In genomic region chr2:65237116-65237515, GRCm38 (mm10) we compare ENCODE assay signal across 8 mouse cellular contexts. TPM values are rescaled to one million over a fixed set of nuclear protein-coding genes. Genes with fewer than 3 reads are reported as not detected.
DNase-seq lines count a peak whose midpoint lies in the region; ATAC-seq and TF ChIP-seq lines count a peak whose summit lies in the region.

No protein-coding gene starts in this region.

- H3K9ac ChIP-seq in heart, embryonic 12.5 days, result no peak overlapping the region
- H3K9ac ChIP-seq in forebrain, embryonic 14.5 days (ENCODE audit: low read length), result no peak overlapping the region
- no peak overlapping the region for H3K9ac ChIP-seq in liver, embryonic 14.5 days (replicated peaks)

- TF ChIP-seq CTCF in C2C12 (IDR thresholded peaks at IDR 0.05; ENCODE audit: control insufficient read depth, insufficient read depth, insufficient read length), result no peak
- TF ChIP-seq CTCF in liver, embryonic 14.5 days (IDR thresholded peaks at IDR 0.05; ENCODE audit: low read depth), result no peak

- no peak for ATAC-seq in heart, embryonic 12.5 days (ENCODE audit: insufficient number of reproducible peaks, low FRiP score)
- ATAC-seq in forebrain, embryonic 14.5 days, result no peak
- ATAC-seq in liver, embryonic 14.5 days (ENCODE audit: insufficient read depth), result no peak

- WGBS in heart, embryonic 12.5 days, result 63% methylated on average over 8 of the region's 8 CpGs
- 62% methylated on average over 8 of the region's 8 CpGs for WGBS in forebrain, embryonic 14.5 days
- 50% methylated on average over 8 of the region's 8 CpGs for WGBS in liver, embryonic 14.5 days (ENCODE audit: insufficient replicate concordance)

- peaks cover 61% of the 10 kb centered on the region for H3K79me2 ChIP-seq in C2C12 (ENCODE audit: control insufficient read depth, insufficient read depth)

- H3ac ChIP-seq in C2C12 (ENCODE audit: control insufficient read depth, insufficient read length, low read depth), result peak overlapping the region; percentile 39

- no peak overlapping the region for H3K27ac ChIP-seq in heart, embryonic 12.5 days (ENCODE audit: poor library complexity, severe bottlenecking)
- no peak overlapping the region for H3K27ac ChIP-seq in forebrain, embryonic 14.5 days (ENCODE audit: low read depth, low read length)
- H3K27ac ChIP-seq in liver, embryonic 14.5 days, result no peak overlapping the region

- H3K79me3 ChIP-seq in C2C12 (ENCODE audit: low read depth), result peaks cover 55% of the 10 kb centered on the region

- H3K4me1 ChIP-seq in heart, embryonic 12.5 days (replicated peaks), result peaks cover 19% of the 10 kb centered on the region
- H3K4me1 ChIP-seq in forebrain, embryonic 14.5 days (ENCODE audit: control insufficient read depth, insufficient read depth, low read length), result no peaks in the 10 kb centered on the region
- no peaks in the 10 kb centered on the region for H3K4me1 ChIP-seq in liver, embryonic 14.5 days (replicated peaks; ENCODE audit: control insufficient read depth in 2 of 2, insufficient read depth in 2 of 2, low read length in 1 of 2)

- H3K9me3 ChIP-seq in heart, embryonic 12.5 days (replicated peaks), result no peaks in the 10 kb centered on the region
- no peaks in the 10 kb centered on the region for H3K9me3 ChIP-seq in forebrain, embryonic 14.5 days (replicated peaks; ENCODE audit: control insufficient read depth, low read length)
- no peaks in the 10 kb centered on the region for H3K9me3 ChIP-seq in liver, embryonic 14.5 days (ENCODE audit: control insufficient read depth, low read length)

- DNase-seq in heart, postnatal 4 days, result no peak
- DNase-seq in forebrain, embryonic 14.5 days (ENCODE audit: low spot score), result peak; percentile 11
- DNase-seq in liver, embryonic 14.5 days (ENCODE audit: low read depth in 3 of 3, low spot score in 3 of 3), result no peak
- DNase-seq in embryo, embryonic 10 days (ENCODE audit: low spot score), result no peak
- DNase-seq in gastrocnemius, postnatal 10 days, result no peak
- DNase-seq in cerebellum, postnatal 10 days, result no peak

- no peaks in the 10 kb centered on the region for H3K36me3 ChIP-seq in heart, embryonic 12.5 days
- peaks cover 5% of the 10 kb centered on the region for H3K36me3 ChIP-seq in C2C12 (ENCODE audit: control insufficient read depth, insufficient read depth)
- no peaks in the 10 kb centered on the region for H3K36me3 ChIP-seq in forebrain, embryonic 14.5 days (ENCODE audit: control insufficient read depth, insufficient read depth, low read length)
- no peaks in the 10 kb centered on the region for H3K36me3 ChIP-seq in liver, embryonic 14.5 days (replicated peaks; ENCODE audit: control insufficient read depth, insufficient read depth, low read depth)

- H3K27me3 ChIP-seq in heart, embryonic 12.5 days (replicated peaks), result no peaks in the 10 kb centered on the region
- no peaks in the 10 kb centered on the region for H3K27me3 ChIP-seq in C2C12 (ENCODE audit: control insufficient read depth, insufficient read depth, insufficient read length)
- H3K27me3 ChIP-seq in forebrain, embryonic 14.5 days (replicated peaks; ENCODE audit: control insufficient read depth, insufficient read depth, low read length), result 0 out of 2 replicates have a peak, but pooled peaks cover 6% of the 10 kb centered on the region
- peaks cover 23% of the 10 kb centered on the region for H3K27me3 ChIP-seq in liver, embryonic 14.5 days (ENCODE audit: control insufficient read depth, insufficient read depth, low read length)

- peak overlapping the region; percentile 91 for H3K4me2 ChIP-seq in heart, embryonic 12.5 days
- H3K4me2 ChIP-seq in forebrain, embryonic 14.5 days (ENCODE audit: low read length), result peak overlapping the region; percentile 97
- peak overlapping the region; percentile 24 for H3K4me2 ChIP-seq in liver, embryonic 14.5 days (ENCODE audit: low read depth)

- TF ChIP-seq EP300 in liver, embryonic 14.5 days (IDR thresholded peaks at IDR 0.05; ENCODE audit: low read depth), result no peak

- H3K4me3 ChIP-seq in heart, embryonic 12.5 days, result peak overlapping the region; percentile 77
- peak overlapping the region; percentile 74 for H3K4me3 ChIP-seq in C2C12 (ENCODE audit: insufficient read depth, poor library complexity, severe bottlenecking)
- no peak overlapping the region; the same call in 1 of the 2 replicates for H3K4me3 ChIP-seq in forebrain, embryonic 14.5 days (ENCODE audit: low read depth, low read length)
- no peak overlapping the region; a peak in 1 of 4 replicates for H3K4me3 ChIP-seq in liver, embryonic 14.5 days (ENCODE audit: insufficient read depth in 1 of 2, low read depth in 2 of 2, low read length in 2 of 2)

TF ChIP-seq in C2C12, 6 proteins besides CTCF, POLR2A, EP300 and RAD21:
- TF ChIP-seq FOSL1 (IDR thresholded peaks at IDR 0.05; ENCODE audit: insufficient read depth, low read length, poor library complexity, severe bottlenecking), result no peak
- no peak for TF ChIP-seq CEBPB (IDR thresholded peaks at IDR 0.05; ENCODE audit: low read depth)
- no peak for TF ChIP-seq MYOG (IDR thresholded peaks at IDR 0.05; ENCODE audit: control insufficient read depth, extremely low read depth, insufficient read length)
- TF ChIP-seq MAX (IDR thresholded peaks at IDR 0.05), result peak; percentile 78
TF ChIP-seq in C2C12: peak in this region for 1.

RNA-seq across cellular contexts. Expression of gene Cobll1, which starts 2.1 kb away (rescaled TPM):
- 12.8 and 14.5 TPM in 2 replicates for polyA plus RNA-seq in heart, embryonic 12.5 days (2016; fragmentation: Nextera tagmentation; extraction: Ambion mirVana)
- total RNA-seq in heart, postnatal 4 days (2021), result 10 to 100 TPM; 34.5 to 34.7 TPM
- polyA plus RNA-seq in C2C12 (2012; fragmentation: generic; extraction: Trizol), result 16.3 TPM
- 2.5 and 2.8 TPM in 2 replicates for polyA plus RNA-seq in forebrain, embryonic 14.5 days (2014; fragmentation: Nextera tagmentation; extraction: Ambion mirVana)
- 2.1 and 2.6 TPM in 2 replicates for polyA plus RNA-seq in liver, embryonic 14.5 days (2012; rRNA removed)
- polyA plus RNA-seq in liver, embryonic 14.5 days (2014; fragmentation: Nextera tagmentation; extraction: Ambion mirVana), result 2.4 and 3.3 TPM in 2 replicates
- total RNA-seq in gastrocnemius, postnatal 10 days (2021), result 1 to 10 TPM; 7.3 to 9.2 TPM

Comparison
In these comparisons a context has a peak if more than half of its experiments do, and no peak if none do; other contexts are left out.
1. H3K4me2 ChIP-seq: peak in every context shown above with its lines; median percentile 97 in forebrain, embryonic 14.5 days; 91 in heart, embryonic 12.5 days; 24 in liver, embryonic 14.5 days.
2. H3K4me3 ChIP-seq: peak in heart, embryonic 12.5 days (single experiment) and C2C12 (single experiment); none in forebrain, embryonic 14.5 days (single experiment) and liver, embryonic 14.5 days (0 of 2).